Mouse (Mus musculus) mouse embryonic stem cell (cell line): ENCODE results near the gene Phc3.

Experiments
- in situ Hi-C, 2 experiments: fragments of 300-500 bp; cut with MboI; formaldehyde crosslinking; loops; 1 replicate in 1 of 2; 3 replicates in 1 of 2; pipeline ENCODE4 v1.14.3; 2019 to 2020; ENCODE audit warnings: low sequenced_read_pairs in 2 of 2, low pct_unique_long_range_greater_than_20kb in 1 of 2, mixed read lengths in 1 of 2; ENCODE audit not compliant: unreplicated experiment in 1 of 2

Phc3 gene

GRCm38 (mm10) chr3:30969104-30969581 lies at the start of gene Phc3:
TSS of gene Phc3 (minus strand) at chr3:30969415.
- in situ Hi-C loops, result loop anchor here in 1 of 2 experiments (25.0 kb wide), 1 partner anchor 382 kb away; the partner anchor contains the start of gene Actrt3

DNA sequence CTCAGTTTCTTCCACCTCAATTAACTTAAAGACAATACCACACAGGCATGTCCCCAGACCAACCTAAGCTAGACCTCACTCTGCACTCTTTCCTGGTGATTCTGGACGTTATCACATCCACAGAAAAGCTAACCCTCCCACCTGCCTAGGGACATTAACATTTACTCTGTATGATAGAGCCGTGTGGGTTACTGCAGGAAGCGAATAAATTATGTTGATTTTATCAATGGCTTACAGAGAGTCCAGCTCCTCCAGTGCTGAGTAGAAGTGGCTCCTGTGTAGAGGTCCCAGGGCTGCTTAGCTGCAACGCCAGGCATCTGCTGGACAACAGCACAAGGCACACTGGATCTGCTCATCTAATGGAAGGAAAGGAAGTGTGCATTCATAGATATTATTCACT lies 48.4 kb upstream of the Phc3 start:
- in situ Hi-C loops, result no loop called here

DNA sequence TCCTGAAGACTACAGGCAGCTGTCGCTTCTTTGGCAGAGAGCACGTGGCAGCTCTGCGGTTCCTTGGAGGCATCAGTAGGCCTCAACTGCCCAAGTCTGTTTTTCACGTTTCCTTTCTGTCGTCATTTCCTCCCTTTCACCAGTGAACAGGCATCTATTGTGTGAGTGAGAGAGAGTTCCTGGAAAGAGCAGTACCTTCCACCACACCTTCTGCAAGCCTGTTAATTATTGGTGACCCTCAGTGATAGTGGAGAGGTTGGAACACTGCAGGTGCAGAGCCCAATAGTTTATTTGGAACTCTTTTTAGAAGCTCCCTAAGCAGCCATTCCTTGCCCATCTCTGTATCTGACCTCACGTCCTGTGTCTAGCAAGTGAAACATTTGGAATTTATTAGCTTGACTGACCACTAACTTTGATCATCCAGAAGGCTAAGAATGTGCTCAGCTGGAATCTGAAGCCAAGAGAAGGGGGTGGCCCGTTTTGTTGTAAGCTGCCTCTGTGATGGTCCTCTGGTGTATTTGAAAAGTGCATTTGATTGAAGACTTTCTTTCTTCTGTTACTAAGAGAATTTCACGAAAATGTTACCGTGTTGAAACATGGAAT lies 47.5 kb upstream of the Phc3 start:
- in situ Hi-C loops, result no loop called here

DNA sequence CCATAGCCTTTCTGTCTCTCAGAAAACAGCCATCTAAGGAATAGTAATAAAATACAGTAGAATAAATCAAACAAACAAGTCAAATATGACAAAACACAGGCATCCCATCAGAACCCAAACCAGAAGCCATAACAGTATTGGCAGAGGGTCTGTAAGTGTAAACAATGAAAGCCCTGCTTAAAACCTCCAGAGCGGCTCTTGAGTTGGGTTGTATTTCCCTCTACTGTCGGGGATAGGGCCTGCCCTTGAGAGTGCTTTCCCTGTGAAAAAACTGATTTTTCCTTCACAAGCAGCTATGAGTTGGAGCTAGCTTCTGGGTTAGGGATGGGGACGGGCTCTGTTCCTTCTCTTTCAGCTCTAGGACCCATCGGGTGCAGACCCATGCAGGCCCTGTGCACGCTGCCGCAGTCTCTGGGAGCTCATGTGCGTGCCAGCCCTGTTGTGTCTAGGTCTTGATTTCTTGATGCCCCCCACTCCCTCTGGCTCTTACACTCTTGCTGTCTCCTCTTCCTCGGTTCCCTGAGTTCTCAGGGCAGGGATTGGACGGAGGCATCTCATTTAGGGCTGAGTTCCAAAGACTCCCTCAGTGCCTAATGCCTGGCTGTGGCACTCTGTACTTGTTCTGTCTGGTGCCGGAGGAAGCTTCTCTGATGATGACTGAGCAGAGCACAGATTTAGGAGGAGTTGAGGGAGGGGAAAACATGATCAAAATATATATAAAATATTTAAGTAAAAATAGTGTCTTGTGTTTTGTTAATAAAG lies 46.6 kb upstream of the Phc3 start:
- in situ Hi-C loops, result no loop called here

DNA sequence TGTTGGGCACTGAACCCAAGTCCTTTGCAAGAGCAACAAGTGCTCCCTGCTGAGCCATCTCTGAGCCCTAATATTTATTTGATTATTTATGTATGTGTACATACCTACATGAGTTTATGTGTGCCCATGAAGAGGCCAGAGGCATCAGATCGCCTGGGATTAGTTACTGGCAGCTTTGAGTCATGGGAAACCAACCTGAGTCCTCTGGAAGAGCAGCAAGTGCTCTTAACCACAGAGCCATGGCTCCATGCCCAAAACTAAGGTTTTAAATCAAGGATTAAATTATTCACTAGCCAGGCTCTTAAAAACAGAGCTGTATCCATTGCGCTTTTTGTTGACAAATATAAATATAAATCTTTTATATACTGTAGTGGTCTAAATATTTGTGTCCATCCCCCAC lies 45.2 kb upstream of the Phc3 start:
- in situ Hi-C loops, result no loop called here

GRCm38 (mm10) chr3:31004320-31005209 lies 35.4 kb upstream of the Phc3 start:
- in situ Hi-C loops, result no loop called here

DNA sequence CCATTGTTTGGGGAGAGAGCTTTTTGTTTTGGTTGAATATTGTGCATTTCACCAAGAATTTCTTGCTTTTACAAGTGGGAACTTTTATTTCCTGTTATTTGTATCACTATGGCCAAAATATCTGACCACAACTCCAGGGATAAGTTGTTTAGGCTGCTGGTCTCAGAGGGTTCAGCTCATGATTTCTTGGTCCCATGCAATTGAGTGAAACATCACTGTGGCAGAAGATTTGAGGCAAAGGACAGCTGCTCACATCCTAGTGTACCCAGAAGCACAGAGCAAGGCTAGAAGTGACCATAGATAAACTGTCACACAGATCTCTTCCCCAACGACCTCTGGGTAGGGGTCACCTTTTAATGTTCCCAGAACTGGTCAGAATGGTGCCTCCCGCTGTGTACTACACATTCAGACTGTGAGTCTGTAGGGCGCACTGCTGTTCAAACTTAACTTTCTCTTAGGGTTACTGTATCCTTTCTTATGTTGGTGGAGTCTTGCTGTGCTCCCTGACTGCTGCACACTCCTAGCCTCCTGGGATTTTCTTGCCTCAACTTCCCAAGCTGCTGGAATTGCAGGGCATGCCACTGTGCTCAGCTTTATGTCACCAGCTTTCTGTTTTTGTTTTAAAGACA lies 31.9 kb upstream of the Phc3 start:
- in situ Hi-C loops, result no loop called here

- in situ Hi-C loops, result no loop called here
Observed at GRCm38 (mm10) chr3:31000018-31000407, 30.8 kb upstream of the Phc3 start.

GRCm38 (mm10) chr3:30999401-31000017 lies 30.3 kb upstream of the Phc3 start:
- in situ Hi-C loops, result no loop called here

DNA sequence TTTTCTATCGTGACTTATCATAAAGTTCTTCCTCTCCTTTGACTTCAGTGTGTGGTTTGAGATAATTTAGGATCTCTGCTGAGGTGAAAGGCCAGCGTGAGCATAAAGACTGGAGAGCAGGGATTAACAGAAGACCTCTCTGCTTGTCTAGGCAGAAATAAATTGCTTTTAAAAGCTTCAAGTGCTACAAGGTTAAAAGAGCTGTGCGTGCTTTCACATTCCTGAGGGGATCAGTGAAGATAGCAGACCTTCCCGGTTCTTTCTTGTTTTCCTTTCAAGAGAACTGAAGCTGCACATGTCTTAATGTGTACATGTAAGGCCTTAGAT lies 27.4 kb upstream of the Phc3 start:
- in situ Hi-C loops, result no loop called here

DNA sequence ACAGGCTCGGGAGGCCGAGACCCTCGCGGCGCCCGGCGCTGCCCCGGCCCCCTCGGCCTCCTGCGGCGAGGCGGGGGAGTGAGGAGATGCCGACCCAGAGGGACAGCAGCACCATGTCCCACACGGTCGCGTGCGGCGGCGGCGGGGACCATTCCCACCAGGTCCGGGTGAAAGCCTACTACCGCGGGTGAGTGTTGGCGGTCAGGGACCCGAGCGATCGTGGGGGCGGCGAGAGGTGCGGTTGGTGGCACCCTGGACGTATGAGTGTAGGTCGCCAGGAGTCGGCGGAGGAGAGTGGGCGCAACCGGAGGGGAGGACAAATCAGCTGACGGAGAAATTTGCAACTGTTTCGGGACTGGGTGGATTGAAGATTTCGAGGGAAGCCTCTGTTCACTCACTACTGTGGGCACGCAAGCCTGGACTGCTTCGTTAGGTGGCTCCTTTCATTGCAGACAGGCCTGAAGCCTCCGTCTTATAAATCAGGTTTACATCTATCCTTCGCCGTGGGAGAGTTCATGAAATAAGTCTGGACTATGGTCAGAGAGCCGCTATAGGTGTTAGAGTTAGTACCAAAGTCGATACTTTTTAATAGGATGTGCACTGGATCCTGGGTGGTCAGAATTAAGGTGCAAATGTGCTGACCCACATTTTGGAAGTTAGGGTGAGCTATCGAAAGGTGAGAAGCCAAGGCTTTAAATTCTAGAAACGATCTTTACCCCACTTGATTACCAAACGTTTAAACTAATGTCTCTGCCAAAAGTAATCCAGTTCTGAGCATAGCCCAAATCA lies 26.9 kb upstream of the Phc3 start:
- in situ Hi-C loops, result no loop called here

DNA sequence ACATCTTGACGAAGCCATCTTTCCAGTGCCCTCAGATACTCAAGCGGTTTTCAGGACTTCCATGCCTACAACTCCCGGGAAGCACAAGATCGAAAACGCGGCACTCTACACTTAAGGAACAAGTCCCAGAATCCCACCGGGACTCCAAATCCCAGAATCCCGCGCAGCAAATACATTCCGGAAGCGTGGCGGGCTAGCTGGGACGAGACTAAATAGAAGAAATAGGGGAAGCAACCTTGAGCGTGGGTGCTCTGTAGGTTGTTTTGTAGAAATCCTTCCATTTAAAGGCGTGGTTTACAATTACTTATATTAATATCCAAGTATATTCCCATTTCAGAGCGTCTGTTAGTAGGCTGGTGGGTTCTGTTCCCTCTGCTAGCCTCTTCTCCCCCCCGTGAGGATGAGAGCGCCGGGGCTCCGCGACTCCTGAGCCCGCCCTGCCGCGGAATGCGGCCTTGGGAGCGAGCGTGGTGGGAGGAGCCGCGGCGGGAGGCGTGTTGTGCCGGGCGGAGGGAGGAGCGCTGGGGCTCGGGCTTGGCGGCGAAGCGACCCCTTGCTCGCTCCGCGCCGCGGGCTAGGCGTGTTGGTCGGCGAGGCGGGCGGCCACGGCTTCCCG lies 26.2 kb upstream of the Phc3 start, which contains the start of gene Prkci:
Gene Prkci, plus strand, starts transcription at position 465 of the 616 bp plus-strand sequence.
- in situ Hi-C loops, result no loop called here

DNA sequence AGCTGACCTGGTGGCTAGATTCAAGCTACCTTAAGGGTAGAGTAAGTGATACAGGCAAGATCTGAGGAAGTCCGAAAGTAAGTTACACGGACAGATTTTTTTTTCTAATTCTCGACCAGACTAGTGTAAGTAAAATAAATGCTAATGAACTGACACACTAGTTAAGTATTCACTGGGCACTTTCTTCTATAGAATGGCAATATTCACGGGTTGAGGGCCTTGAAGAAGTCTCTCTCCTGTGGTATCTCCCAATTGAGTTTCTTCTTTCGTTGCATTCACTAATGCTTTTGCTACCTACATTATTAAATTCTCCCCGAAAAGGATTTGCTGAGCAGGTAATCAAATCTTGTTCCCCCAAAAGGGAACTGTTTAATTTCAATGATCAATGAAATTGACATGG lies 25.6 kb upstream of the Phc3 start:
- in situ Hi-C loops, result no loop called here

- in situ Hi-C loops, result no loop called here
Observed at GRCm38 (mm10) chr3:30993066-30993573, 23.9 kb upstream of the Phc3 start.

DNA sequence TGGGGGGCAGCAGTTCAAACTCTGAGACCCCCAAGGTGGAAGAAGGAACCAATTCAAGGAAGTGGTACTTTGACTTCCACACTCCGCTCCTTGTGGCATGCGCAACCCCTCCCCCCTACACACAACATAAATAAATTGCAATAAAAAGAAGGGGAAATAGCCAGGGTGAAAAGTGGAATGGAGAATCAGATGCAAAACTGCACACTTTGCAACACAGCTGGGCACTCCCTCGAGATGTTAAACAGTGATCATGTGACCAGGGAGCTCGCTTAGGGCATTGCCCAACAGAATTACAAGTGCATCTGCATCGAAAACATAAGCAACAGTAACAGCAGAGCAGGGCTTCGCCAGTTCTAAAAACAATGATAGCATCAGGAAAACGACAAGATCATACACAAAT lies 22.9 kb upstream of the Phc3 start:
- in situ Hi-C loops, result no loop called here

DNA sequence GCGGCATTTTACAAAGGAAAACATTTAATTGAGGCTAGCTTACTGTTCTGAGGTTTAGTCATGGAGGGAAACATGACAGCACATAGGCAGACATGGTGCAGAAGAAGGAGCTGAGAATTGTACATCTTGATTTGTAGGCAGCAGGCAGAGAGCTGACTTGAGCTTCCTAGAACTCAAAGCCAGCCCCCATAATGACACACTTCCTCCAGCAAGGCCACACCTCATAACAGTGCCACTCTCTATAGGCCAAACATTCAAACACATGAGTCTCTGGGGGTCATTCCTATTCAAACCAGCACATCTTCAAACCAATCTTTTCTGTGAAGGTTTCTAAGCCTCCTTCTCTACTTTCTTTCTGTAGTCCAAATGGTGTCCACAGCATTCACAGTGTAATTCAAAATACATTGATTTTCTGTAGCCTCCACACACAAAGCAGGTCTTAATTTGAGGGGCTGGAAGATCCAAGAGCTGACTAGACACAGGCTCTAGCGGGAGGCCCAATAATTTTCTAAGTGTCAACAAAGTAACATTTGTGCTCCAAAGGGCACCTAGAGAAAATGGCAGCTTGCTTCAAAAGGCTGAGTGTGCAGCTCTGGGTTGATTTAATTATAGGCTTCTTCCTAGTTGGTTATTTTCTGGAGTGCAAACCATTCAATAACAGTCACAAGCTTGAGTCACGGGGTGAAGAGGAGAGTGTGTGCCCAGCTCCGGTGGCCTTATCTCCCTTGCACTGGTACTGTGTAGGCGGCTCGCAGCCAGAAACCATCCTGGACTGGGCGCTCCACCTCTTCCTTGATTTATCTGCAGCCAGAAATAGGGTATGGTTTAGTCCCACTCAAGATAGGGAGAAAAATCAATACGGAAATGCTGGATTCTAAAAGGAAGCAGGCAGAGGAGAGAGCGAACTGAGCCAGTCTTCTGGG lies 18.4 kb upstream of the Phc3 start:
- in situ Hi-C loops, result no loop called here
